Mouse (Mus musculus) cerebellum, adult (tissue): Measurements from ENCODE around the gene Fam49a.
A peak's percentile ranks its signal among the peaks of the same experiment; 100 is the strongest.

Experiments used
- ATAC-seq: cut with Nextera tagmentation; 2 replicates; pipeline ENCODE4 v1.9.2; 2017; ENCODE audit warnings: mild to moderate bottlenecking, moderate library complexity, mixed read lengths; ENCODE audit not compliant: insufficient number of reproducible peaks, low FRiP score, low TSS enrichment

Gene Fam49a

DNA sequence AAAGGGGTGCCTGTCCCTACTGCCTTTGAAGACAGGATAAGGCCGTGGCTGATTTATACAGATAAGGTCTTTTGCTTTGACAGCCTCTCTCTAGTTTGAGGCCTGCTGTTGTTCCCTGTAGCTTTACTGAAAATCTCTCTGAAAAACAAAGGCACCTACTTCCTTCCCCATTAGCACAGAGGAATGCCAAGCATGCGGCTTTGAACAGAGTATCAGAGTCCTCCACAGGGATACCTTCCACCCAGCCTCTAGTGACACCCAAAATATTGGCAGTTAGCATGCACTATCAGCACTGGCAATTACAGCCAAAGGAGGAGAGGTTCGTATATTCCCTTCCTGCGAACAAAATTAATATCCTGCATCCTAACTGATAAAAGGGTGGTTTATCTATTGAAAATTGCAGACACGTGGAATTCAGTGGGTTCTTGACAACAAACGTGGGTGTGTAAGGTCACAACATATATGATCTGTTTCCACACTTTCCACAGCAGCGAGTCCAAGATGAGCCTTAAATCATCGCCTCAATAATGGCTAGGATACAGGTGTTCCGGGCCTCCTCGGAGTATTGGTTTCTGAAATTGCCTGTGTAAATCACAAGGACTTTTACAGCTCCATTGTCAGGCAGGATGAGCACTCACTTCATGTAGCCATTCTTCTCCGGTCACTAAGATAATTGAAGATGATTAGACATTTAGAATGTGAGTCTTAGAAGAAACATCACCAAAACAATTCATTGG lies 90.0 kb downstream of the Fam49a start:
- ATAC-seq = no peak

- no peak for ATAC-seq
Observed at GRCm38 (mm10) chr12:12354115-12354653, 92.2 kb downstream of the Fam49a start.

GRCm38 (mm10) chr12:12356048-12356447 lies 94.1 kb downstream of the Fam49a start:
- ATAC-seq = peak; percentile 13; the same call in 1 of the 2 replicates

DNA sequence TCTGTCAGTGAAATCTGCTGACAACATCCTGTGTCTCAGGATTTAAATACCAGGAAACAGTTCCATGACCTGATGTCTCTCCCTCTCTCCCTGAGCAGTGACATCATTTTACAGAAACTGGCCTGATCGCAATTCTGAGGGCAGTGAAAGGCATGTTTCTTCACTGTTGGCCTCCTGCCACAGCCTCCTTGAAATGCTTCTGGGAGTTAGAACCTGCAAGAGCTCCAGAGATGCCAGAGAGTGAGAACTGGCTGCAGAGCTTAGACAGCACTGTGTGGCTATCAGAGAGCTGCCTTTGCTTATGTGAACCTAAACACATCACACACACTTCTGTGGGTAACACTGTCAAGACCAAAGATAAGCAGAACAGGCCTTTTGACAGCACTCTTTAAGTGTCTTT lies 94.5 kb downstream of the Fam49a start:
- ATAC-seq = peak; percentile 64

DNA sequence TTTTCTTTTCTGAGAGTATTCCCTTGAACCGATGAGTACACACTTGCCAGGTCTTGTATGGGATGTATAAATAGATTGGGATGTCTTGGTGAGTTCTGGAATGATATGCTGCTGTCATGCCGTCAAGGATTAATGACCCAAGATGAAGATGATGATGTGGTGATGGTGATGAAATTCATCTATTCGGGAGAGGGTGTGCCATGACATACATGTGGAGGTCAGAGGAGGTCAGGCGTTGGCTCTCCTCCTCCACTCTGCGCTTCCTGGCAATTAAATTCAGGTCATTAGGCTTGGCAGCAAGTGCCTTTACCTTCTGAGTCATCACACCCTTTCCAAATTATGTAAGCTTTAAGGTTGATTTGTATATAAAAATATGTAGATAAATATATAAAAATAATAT lies 95.0 kb downstream of the Fam49a start:
- peak; percentile 64 for ATAC-seq

- ATAC-seq = no peak
Observed at GRCm38 (mm10) chr12:12359923-12360322, 98.0 kb downstream of the Fam49a start.

- no peak for ATAC-seq
Observed at GRCm38 (mm10) chr12:12362371-12362770, 100.4 kb downstream of the Fam49a start.

GRCm38 (mm10) chr12:12364201-12364600 lies 102.3 kb downstream of the Fam49a start:
- ATAC-seq = no peak

DNA sequence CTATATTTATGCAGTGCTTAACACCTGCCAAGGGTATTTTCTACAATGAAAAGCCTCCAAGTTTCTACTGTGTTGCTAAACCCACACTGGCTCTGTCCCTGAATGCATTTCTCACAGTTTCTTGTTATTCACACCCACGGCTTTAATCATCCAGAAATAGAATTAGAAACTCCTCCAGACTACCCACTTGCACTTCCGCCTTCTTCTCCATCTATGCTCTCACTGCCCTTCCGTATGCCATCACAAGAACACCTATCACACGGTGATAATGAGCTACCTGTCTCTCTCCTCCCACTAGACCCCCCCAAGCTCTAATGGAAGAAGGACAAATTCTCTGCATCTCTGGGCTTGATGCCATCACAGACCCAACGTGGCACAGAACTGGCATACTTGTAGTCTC lies 105.5 kb downstream of the Fam49a start:
- ATAC-seq = no peak

DNA sequence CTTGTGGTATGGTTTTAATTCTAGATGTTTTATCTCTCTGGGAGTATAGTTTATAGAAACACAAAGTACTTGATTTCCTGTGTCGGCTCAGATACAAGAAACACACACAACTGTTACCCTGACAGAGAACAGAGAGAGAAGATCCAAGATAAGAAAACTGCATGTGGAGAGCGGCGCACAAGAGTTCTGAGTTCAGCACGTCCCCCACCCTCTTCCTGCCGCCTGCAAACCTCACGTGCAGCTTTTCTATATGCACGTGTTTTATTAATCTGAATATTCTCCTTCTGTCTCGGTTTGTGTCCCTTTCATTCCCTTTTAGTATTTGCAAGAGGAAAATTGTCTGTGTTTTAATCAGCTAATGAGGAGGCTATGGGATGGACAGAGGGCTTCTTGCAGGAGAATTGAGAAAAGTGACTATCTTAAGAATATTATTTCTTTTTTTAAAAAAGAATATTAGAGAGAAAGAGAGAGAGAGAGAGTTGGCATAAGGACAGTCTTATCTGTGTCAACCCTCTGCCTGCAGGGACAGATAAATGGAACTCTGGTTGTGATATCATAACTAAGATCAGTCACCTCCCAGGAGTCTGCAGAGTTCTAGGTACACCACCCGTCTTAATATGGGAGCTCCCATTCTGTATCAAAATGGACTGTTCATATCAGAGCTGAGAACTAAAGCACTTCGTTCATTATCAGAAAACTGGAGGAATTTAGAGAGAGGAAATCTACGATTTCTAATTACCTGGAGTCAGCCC lies 111.3 kb downstream of the Fam49a start:
- no peak for ATAC-seq

DNA sequence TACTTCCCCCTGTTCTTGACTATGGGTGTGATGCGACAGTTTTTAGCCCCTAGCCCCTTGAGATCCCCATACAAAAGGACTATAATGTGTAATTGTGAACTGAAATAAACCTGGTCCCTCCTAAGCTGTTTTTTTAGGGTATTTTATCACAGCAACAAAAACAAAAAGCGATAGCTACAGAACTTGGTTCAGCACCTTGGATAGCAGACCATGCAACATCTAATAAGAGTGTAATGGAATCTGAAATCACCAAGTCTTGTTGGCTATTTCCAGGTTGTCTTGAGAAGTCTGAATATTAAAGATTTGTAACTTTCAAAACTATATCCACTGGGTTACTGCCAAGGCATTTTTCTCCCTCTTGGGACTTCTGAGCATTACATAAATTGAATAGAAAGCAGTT lies 117.1 kb downstream of the Fam49a start:
- ATAC-seq = no peak

DNA sequence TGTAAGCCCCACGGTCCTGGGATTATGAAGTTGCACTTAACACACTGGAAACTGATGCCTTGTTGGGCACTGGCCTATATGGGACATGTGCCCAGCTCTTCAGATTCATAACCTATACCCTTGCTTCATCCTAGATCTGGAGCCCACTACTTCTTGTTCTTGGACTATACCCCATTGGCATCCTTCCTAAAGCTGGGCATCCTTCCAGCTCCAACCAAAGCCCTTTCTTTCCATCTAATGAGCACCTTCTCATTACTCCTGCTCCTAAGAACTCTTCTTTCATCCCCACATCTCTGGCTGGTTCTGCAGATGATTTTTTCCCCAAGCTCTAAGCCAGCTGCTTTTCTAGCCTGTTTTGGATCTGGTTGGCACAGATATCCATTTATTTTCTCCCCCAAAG lies 127.3 kb downstream of the Fam49a start:
- ATAC-seq = no peak

GRCm38 (mm10) chr12:12396224-12396623 lies 134.3 kb downstream of the Fam49a start:
- ATAC-seq = peak; percentile 70; the same call in 1 of the 2 replicates

DNA sequence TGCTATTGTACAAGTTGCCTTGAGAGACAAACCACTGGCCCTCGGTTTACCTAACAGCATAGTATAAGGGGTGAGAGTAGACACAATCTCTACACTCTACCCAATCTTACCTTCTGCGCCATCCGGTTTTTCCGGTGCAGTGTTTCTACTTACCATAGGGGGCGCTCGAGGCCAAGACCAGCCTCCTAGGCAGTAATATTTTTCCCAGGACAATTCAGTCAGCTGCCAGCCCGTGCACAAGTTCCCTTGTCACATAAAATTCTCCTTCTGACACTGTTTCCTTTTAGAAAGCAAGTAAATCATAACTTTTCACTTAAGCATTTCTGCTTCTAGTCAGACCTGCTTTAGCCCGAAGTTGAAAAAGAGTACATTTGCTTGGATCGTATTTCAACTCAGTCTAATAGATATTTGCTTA lies 139.1 kb downstream of the Fam49a start:
- ATAC-seq = peak; percentile 60

- no peak for ATAC-seq
Observed at GRCm38 (mm10) chr12:12401504-12401903, 139.6 kb downstream of the Fam49a start.

DNA sequence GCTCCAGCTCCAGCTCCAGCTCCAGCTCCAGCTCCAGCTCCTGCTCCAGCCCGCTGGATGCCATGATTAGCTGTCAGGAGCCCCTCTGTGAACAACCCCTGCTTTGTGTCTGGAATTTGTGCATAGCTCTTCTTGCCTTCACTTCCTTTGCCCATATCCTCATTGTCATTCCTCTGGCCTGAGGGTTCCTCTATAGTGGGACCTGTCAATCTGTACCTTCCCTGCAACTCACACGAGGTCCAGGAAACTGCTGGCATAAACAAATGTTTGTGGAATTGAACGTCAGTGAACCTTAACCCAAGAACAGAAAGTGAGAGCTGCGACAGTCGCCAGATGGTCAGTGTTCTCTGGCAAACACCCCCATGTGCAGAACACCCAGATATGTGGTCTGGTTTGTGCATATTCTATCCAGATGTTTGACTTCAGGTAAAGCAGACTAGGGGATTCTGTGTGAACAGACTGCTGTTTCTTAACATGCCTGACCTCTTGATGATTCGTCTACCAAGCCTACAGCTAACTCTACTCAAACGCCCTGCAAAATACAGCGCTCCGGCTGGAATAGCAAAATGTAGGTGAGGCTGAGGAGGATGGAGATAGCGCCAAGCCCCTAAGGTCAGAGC lies 143.7 kb downstream of the Fam49a start:
- no peak for ATAC-seq

DNA sequence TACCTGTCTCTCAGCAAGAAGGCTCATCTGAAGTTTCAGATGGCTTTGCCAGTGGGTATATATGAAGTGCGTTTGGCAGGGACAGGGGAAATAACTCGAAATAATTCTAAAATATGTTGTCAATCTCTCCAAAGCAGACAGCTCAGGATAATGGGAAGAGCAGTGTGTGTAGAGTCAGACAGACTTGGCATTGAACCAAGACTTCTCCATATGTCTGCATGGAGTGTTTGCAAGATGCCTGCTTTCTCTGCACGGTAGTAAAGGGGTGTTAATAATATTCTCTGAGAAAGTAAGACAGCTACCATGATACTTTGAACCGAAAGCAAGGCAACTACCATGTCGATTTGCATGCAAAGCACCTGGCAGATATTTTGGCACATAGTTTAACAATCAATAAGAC lies 147.1 kb downstream of the Fam49a start:
- ATAC-seq = 0 out of 2 replicates have a peak, but pooled peaks have one; percentile 40

GRCm38 (mm10) chr12:12412674-12413073 lies 150.7 kb downstream of the Fam49a start:
- ATAC-seq = peak; percentile 63; the same call in 1 of the 2 replicates

- ATAC-seq = no peak
Observed at GRCm38 (mm10) chr12:12420423-12420822, 158.5 kb downstream of the Fam49a start.

DNA sequence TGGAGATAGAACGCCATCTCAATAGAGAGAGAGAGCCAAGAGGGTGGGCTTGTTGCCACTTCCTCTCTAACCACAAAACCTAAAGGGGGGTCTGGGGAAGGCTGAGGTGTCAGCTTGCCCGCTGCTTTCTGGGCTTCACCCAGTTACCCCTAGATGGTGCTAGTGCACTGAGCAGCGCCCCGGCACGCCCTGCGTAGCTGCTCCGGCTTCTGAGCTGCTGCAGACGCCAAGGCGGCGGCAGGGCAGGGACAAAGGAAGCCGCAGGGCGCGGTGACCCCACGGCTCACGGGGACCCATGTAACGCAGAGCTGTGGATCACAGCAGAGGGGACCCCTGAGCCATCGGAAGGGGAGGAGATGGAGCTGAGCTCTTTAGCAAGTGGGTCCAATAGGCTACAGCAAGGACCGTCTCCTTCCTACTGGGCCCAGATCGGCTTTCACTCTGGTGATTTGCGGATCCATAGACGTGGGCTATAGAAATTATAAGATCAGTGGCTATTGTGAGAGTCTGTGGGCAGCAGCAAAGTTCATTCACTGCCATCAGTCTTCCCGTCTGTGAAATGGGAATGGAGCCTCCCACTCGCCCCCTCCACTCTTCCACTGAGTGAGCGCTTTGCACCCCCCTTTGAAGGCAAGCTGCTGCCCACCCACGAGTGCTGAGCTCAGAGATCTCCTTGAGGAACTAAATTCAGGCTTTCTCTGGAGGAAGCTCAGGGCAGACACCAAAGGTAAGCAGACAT lies 159.1 kb downstream of the Fam49a start:
- peak; percentile 91 for ATAC-seq
